Mouse (Mus musculus) gastrocnemius, adult 2 months (tissue): ENCODE measurements at regions not wholly inside any gene's neighbourhood (a gene's known extent, or its start where the extent isn't known, plus 50 kb on each side); places are given as distances from the start of the nearest gene placed in this dataset.

Experiments used
- DNase-seq: peaks from one replicate; pipeline ENCODE4 v3.0.0; 2022
- H3K27ac ChIP-seq: fragments of 200-600 bp; 2 replicates; pipeline ENCODE4 v1.8.1; 2022; ENCODE audit warnings: mild to moderate bottlenecking
- H3K4me3 ChIP-seq: fragments of 200-600 bp; 2 replicates; pipeline ENCODE4 v1.8.1; 2022; ENCODE audit warnings: mild to moderate bottlenecking, moderate library complexity
- CTCF ChIP-seq: fragments of 200-600 bp; IDR thresholded peaks from 2 replicates; pipeline ENCODE4 v1.8.1; 2022; ENCODE audit warnings: antibody characterized with exemption, mild to moderate bottlenecking, moderate library complexity
- intact Hi-C: fragments of 180-260 bp; cut with DNase I; formaldehyde crosslinking; loops from one replicate; pipeline ENCODE4 v1.15.1; 2025

- Histone ChIP-seq H3K27ac (no peak overlapping the region), H3K4me3 (no peak overlapping the region)
- intact Hi-C loops: no loop called here
- no peak for DNase-seq
- TF ChIP-seq CTCF: no peak
Observed at GRCm38 (mm10) chr14:70839126-70839525, 239.5 kb upstream of the Fam160b2 start.

- intact Hi-C loops: no loop called here
- TF ChIP-seq CTCF: no peak
- no peak for DNase-seq
- Histone ChIP-seq H3K4me3 (no peak overlapping the region), H3K27ac (no peak overlapping the region)
Observed at GRCm38 (mm10) chr14:70837528-70837927, 237.9 kb upstream of the Fam160b2 start.

DNA sequence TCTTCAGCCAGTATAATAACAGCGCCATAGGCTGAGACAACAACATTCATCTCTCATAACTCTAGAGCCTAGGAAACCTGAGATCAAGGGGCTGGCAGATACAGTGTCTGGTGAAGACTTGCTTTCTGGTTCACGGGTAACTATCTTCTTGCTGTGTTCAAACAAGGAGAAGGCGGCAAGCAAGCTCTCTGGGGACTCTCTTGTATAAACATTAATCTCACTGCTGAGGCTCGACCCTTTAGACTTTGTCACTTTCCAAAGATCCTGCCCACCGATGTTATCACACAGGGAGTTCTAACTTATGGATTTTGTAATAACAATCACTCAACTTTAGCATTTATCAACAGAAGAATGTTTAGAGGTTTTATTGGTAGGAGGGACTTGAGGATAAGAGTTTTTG, 233.6 kb upstream of the Fam160b2 start:
- no peak for TF ChIP-seq CTCF
- Histone ChIP-seq H3K4me3 (no peak overlapping the region), H3K27ac (no peak overlapping the region)
- intact Hi-C loops: no loop called here
- DNase-seq: no peak

GRCm38 (mm10) chr14:70832462-70833212, 233.0 kb upstream of the Fam160b2 start:
- Histone ChIP-seq H3K4me3 (no peak overlapping the region), H3K27ac (no peak overlapping the region)
- intact Hi-C loops: no loop called here
- no peak for TF ChIP-seq CTCF
- no peak for DNase-seq

- Histone ChIP-seq H3K4me3 (no peak overlapping the region), H3K27ac (no peak overlapping the region)
- intact Hi-C loops: no loop called here
- peak; percentile 29; the same call in 1 of the 2 replicates for TF ChIP-seq CTCF
- DNase-seq: no peak
Observed at GRCm38 (mm10) chr14:70832042-70832441, 232.4 kb upstream of the Fam160b2 start.
